Mouse (Mus musculus) brain, embryonic 18.5 days (tissue): ENCODE results near the gene Sh3d19.

Source experiments
- DNase-seq: peaks from one replicate; pipeline ENCODE4 v3.0.0-alpha.2; 2012; ENCODE audit warnings: low read depth, low spot score

The Sh3d19 gene

GRCm38 (mm10) chr3:86028658-86029375 is 57.9 kb downstream of the Sh3d19 start:
- no peak for DNase-seq

- DNase-seq = no peak
These were observed 59.7 kb downstream of the Sh3d19 start for GRCm38 (mm10) chr3:86030566-86030965.

GRCm38 (mm10) chr3:86033455-86034090 is 62.7 kb downstream of the Sh3d19 start:
- DNase-seq = no peak

GRCm38 (mm10) chr3:86037926-86038484 is 67.1 kb downstream of the Sh3d19 start:
- DNase-seq = no peak

- DNase-seq = no peak
These were observed 67.7 kb downstream of the Sh3d19 start for GRCm38 (mm10) chr3:86038648-86039047.

- DNase-seq = no peak
These were observed 69.6 kb downstream of the Sh3d19 start for GRCm38 (mm10) chr3:86040286-86041201.

- no peak for DNase-seq
These were observed 76.9 kb downstream of the Sh3d19 start for GRCm38 (mm10) chr3:86047686-86048408.

- DNase-seq = no peak
These were observed 78.1 kb downstream of the Sh3d19 start for GRCm38 (mm10) chr3:86049041-86049440.

GRCm38 (mm10) chr3:86056678-86057077 is 85.8 kb downstream of the Sh3d19 start:
- no peak for DNase-seq

- DNase-seq = no peak
These were observed 86.7 kb downstream of the Sh3d19 start for GRCm38 (mm10) chr3:86057436-86058095.

- DNase-seq = no peak
These were observed 98.8 kb downstream of the Sh3d19 start for GRCm38 (mm10) chr3:86069646-86070250.

- no peak for DNase-seq
These were observed 99.9 kb downstream of the Sh3d19 start for GRCm38 (mm10) chr3:86070799-86071198.

GRCm38 (mm10) chr3:86072066-86072465 is 101.2 kb downstream of the Sh3d19 start:
- DNase-seq = no peak

GRCm38 (mm10) chr3:86072889-86073288 is 102.0 kb downstream of the Sh3d19 start:
- DNase-seq = no peak

GRCm38 (mm10) chr3:86075593-86075992 is 104.7 kb downstream of the Sh3d19 start:
- no peak for DNase-seq

- DNase-seq = no peak
These were observed 105.8 kb downstream of the Sh3d19 start for GRCm38 (mm10) chr3:86076511-86077283.

GRCm38 (mm10) chr3:86083051-86083450 is 112.1 kb downstream of the Sh3d19 start:
- no peak for DNase-seq

GRCm38 (mm10) chr3:86085001-86085400 is 114.1 kb downstream of the Sh3d19 start:
- no peak for DNase-seq

GRCm38 (mm10) chr3:86087872-86088271 is 117.0 kb downstream of the Sh3d19 start:
- no peak for DNase-seq
